Mouse (Mus musculus): ENCODE results near the gene Fgfr2.

DNA sequence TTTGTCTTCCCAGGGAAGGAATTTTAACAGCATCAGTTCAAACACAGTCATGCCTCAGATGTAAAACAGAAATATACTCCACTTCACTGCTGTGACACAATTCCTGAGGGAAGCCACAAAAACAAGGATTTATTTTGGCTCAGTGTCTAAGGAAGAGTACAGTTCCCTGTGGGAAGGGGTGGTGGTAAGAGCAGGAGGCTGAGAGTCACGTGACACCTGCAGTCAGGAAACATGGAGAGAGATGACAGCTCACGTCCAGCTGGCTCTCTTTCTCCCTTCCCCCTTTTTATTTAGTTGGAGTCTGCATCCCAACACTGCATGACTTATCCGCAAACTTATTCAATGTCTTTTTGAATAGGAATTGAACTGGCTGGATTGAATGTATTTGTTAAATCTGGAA, 1475.6 kb downstream of the Fgfr2 start:
- peak; percentile 45 for TF ChIP-seq USF1 (IDR thresholded peaks at IDR 0.05; ENCODE audit: low read depth)
- TF ChIP-seq CTCF (IDR thresholded peaks at IDR 0.05; ENCODE audit: control insufficient read depth, insufficient read depth, insufficient read length): no peak
